Mouse (Mus musculus): ENCODE results near the gene Irf9. TPM values are rescaled to one million over a fixed set of nuclear protein-coding genes. Genes with fewer than 3 reads are reported as not detected.

The Irf9 gene
- total RNA-seq, 2 experiments from 2014 or later = 11.5 to 15.7 TPM

- no peak for DNase-seq
- intact Hi-C loops (cut with DNase I) = no loop called here
Measured at GRCm38 (mm10) chr14:55605743-55606459, 2.5 kb downstream of the Irf9 start.

- no peak for DNase-seq
- intact Hi-C loops (cut with DNase I) = no loop called here
Measured at GRCm38 (mm10) chr14:55608339-55608738, 5.0 kb downstream of the Irf9 start.

- intact Hi-C loops (cut with DNase I) = no loop called here
- no peak for DNase-seq
Measured at GRCm38 (mm10) chr14:55613346-55613745, 10.0 kb downstream of the Irf9 start.

GRCm38 (mm10) chr14:55614565-55615178 lies 11.3 kb downstream of the Irf9 start:
- intact Hi-C loops (cut with DNase I) = no loop called here
- no peak for DNase-seq

GRCm38 (mm10) chr14:55615876-55616275 lies 12.5 kb downstream of the Irf9 start:
- intact Hi-C loops (cut with DNase I) = no loop called here
- no peak for DNase-seq

GRCm38 (mm10) chr14:55616844-55617243 lies 13.5 kb downstream of the Irf9 start:
- DNase-seq = no peak
- intact Hi-C loops (cut with DNase I) = no loop called here

GRCm38 (mm10) chr14:55617822-55618221 lies 14.5 kb downstream of the Irf9 start, which contains the start of gene Rec8:
TSS of gene Rec8 (plus strand) at chr14:55618037.
- peak; percentile 45 for DNase-seq
- intact Hi-C loops (cut with DNase I) = no loop called here

- intact Hi-C loops (cut with DNase I) = no loop called here
- DNase-seq = no peak
Measured at GRCm38 (mm10) chr14:55618486-55619195, 15.3 kb downstream of the Irf9 start.

- intact Hi-C loops (cut with DNase I) = no loop called here
- no peak for DNase-seq
Measured at GRCm38 (mm10) chr14:55628077-55628827, 24.9 kb downstream of the Irf9 start.

- DNase-seq = peak; percentile 29
- intact Hi-C loops (cut with DNase I) = no loop called here
Measured at GRCm38 (mm10) chr14:55629312-55629711, 25.9 kb downstream of the Irf9 start.

GRCm38 (mm10) chr14:55634874-55635522 lies 31.6 kb downstream of the Irf9 start:
- intact Hi-C loops (cut with DNase I) = no loop called here
- peak; percentile 67 for DNase-seq

GRCm38 (mm10) chr14:55635523-55636007 lies 32.2 kb downstream of the Irf9 start, which contains the start of gene Ipo4:
TSS of gene Ipo4 (minus strand) at chr14:55635957.
- peak; percentile 90 for DNase-seq
- intact Hi-C loops (cut with DNase I) = no loop called here

GRCm38 (mm10) chr14:55637795-55638194 lies 34.4 kb downstream of the Irf9 start, which contains the start of gene Gm49378:
TSS of gene Gm49378 (minus strand) at chr14:55637895.
- DNase-seq = no peak
- intact Hi-C loops (cut with DNase I) = no loop called here

GRCm38 (mm10) chr14:55640816-55641215 lies 37.4 kb downstream of the Irf9 start:
- no peak for DNase-seq
- intact Hi-C loops (cut with DNase I) = no loop called here

- DNase-seq = no peak
- intact Hi-C loops (cut with DNase I) = no loop called here
Measured at GRCm38 (mm10) chr14:55641291-55641690, 37.9 kb downstream of the Irf9 start.

GRCm38 (mm10) chr14:55642679-55643059 lies 39.3 kb downstream of the Irf9 start:
- no peak for DNase-seq
- intact Hi-C loops (cut with DNase I) = no loop called here

GRCm38 (mm10) chr14:55643060-55643907 lies 39.9 kb downstream of the Irf9 start, which contains the start of gene Tm9sf1:
TSS of gene Tm9sf1 (minus strand) at chr14:55643806.
- intact Hi-C loops (cut with DNase I) = no loop called here
- peak; percentile 80 for DNase-seq

GRCm38 (mm10) chr14:55644261-55644888 lies 41.0 kb downstream of the Irf9 start:
- intact Hi-C loops (cut with DNase I) = no loop called here
- no peak for DNase-seq

GRCm38 (mm10) chr14:55649884-55650283 lies 46.5 kb downstream of the Irf9 start, which contains the start of gene Tssk4:
TSS of gene Tssk4 (plus strand) at chr14:55650184.
- intact Hi-C loops (cut with DNase I) = no loop called here
- DNase-seq = no peak
